Mouse (Mus musculus): ENCODE results near the gene Tbc1d22a.

- TF ChIP-seq CTCF (IDR thresholded peaks at IDR 0.05; ENCODE audit: extremely low read depth, insufficient read length, insufficient replicate concordance, low read depth, low read length) (no peak), POLR2A (IDR thresholded peaks at IDR 0.05; ENCODE audit: low read depth, low read length) (no peak)
Observed at GRCm38 (mm10) chr15:86164718-86165345, 49.4 kb upstream of the Tbc1d22a start.
